Mouse (Mus musculus): ENCODE data around the gene Tspan31.

Tspan31 gene

DNA sequence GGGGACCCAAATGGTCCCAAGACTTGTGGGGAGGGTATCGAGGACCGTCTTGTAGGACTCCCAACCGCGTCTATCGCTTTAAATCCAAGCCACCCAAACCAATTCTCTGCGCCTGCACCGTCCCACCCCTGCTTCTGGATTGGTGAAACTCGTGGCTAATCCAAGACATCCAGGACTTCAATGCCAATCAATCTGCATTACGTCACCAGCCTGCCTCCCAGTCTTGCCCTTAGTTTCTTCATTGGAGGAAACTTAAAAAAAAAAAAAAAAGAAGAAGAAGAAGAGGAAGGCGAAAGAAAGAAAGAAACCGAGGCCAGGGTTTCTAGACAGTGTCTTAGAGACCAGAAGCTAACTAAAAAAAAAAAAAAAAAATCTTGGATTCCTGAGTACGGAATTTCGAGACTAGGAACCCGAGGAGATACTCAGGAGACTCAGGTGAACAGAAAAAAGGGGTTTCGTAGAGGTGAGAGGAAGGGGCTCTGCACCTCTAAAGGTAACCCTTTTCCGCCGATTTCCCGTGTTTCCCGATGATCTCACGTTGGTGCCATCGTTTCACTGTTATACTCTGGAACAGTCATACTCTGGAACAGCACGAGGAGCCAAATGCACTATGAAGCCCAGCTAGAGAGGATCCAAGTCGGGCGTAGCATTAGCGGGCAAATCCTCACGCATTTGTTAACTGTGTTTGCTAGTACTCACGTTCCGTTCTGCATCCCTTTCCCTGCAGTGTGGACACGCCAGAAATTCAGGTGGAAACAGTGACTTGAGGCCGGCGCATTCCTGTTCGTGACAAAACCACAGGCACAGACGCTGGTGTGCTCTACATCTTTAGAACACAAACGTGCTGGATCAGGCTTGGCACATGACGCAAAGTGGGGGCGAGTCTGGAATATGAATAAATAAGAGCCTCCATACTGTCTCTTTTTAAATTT, at the start of gene Tspan31:
Tspan31 (minus strand) TSS at position 75 of the 932 bp plus-strand sequence.
- peak; percentile 93 for DNase-seq (ENCODE audit: low read depth, low spot score)

DNA sequence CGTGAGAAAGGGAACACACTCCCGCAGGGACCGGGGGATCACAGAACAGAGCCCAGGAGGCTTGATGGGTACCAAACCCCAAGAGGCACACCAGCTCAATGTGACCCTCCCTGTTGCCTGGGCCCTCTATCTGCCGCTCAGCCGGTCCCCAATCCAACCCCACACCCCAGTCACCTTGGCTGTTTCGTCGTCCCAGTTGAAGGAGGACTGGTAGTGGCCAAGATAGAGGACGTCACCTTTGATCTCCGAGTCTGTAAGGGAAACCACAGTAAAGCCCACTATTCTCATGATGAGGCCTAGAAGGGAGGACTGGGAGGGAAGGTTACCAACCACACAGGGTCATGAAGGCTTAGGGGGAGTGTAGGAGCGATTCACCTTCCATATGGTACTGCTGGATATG, 49.2 kb upstream of the Tspan31 start:
- no peak for DNase-seq (ENCODE audit: low read depth, low spot score)

DNA sequence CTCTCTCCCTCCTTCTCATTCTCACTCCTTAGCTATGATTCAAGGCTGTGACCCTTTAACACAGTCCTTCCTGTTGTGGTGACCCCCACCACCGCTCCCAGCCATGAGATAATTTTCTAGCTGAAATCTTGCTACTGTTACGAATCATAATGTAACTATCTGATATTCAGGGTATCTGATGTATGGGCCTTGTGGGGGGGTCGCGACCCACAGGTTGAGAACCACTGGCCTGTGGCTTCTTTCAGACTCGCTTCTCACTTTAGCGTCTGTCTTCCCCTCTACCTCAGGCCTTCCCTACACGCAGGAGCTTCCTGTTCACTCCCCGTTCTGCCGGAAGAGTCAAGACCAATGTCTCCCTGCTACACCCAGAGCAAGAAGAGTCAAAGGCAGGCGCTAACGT, 48.4 kb upstream of the Tspan31 start:
- no peak for DNase-seq (ENCODE audit: low read depth, low spot score)

DNA sequence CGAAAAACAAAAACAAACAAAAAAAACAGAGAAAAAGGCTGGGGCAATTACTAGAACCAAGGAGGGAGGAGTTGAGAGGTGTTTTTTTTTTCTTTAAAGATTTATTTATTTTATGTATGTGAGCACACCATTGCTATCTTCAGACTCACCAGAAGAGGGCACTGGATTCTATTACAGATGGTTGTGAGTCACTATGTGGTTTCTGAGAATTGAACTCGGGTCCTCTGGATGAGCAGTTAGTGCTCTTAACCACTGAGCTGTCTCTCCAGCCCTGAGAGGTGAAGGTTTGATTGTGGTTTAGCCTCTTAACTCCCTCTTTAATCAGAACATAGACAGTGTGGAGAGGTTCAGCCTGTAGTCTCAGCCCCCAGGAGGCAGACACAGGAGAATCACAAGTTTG, 45.0 kb upstream of the Tspan31 start:
- DNase-seq (ENCODE audit: low read depth, low spot score) = peak; percentile 53

DNA sequence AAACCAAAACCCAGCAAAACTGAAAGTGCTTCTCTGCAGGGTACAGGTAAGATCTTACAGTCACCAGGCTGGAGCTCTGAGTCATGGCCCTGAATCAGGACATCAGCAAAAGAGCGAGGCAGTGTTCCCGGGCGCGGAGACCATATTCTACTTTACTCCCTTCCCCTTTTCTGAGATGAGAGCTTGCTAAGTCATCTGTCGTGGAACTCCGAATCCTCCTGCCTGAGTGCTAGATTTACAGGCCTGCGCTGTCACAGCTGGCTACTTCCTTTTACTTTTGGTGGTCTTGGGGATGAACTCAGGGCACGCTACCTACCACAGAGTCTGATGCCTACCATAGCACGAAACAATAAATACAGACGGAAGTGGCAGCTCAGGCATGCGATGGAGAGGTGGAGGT, 44.3 kb upstream of the Tspan31 start:
- no peak for DNase-seq (ENCODE audit: low read depth, low spot score)

DNA sequence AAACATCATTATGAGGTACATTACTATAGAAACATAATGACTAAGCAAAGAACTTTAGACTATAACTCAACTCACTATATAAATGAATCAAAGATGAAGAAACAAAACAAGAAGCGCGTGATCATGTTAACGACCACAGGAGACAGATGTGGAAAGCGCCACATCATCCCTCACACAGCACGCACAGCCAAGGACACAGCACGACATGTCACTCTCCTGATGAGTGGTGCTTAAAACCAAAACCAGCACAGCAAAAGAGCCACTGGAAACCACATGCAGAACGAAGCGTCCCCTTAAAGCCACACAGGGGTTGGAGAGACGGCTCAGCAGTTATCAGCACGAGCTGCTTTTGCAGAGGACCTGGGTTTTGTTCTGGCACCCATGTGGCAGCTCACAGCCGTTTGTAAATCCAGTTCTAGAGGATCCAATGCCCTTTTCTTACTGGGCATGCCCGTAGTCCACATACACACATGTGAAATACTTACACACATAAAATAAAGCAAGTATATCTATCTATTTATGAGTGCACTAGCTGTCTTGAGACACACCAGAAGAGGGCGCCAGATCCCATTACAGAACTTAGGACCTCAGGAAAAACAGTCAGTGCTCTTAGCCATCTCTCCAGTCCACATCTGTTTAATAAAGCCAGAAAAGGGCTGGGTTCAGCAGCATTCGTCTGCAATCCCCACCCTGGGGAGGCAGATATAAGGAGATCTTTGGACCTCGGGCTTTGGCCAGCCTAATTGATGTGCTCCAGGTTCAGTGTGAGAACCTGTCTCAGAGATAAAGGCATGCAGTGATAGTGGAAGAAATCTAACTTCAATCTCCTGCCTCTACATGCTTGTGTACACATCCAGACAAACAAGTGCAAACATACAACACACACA, 41.2 kb upstream of the Tspan31 start:
- no peak for DNase-seq (ENCODE audit: low read depth, low spot score)

DNA sequence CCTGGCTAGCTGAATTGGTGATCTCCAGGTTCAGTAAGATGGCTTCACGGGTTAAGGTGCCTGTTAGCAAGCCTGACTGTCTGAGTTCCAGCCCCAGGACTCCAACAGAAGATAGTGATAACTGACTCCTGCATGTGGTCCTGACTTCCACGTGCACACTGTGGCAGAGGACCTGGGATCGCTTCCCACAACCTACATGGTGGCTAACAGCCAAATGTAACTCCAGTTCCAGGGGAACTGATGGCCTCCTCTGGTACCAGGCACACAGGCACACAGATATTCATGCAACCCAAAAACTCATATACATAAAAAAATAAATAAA, 38.2 kb upstream of the Tspan31 start:
- DNase-seq (ENCODE audit: low read depth, low spot score) = no peak

DNA sequence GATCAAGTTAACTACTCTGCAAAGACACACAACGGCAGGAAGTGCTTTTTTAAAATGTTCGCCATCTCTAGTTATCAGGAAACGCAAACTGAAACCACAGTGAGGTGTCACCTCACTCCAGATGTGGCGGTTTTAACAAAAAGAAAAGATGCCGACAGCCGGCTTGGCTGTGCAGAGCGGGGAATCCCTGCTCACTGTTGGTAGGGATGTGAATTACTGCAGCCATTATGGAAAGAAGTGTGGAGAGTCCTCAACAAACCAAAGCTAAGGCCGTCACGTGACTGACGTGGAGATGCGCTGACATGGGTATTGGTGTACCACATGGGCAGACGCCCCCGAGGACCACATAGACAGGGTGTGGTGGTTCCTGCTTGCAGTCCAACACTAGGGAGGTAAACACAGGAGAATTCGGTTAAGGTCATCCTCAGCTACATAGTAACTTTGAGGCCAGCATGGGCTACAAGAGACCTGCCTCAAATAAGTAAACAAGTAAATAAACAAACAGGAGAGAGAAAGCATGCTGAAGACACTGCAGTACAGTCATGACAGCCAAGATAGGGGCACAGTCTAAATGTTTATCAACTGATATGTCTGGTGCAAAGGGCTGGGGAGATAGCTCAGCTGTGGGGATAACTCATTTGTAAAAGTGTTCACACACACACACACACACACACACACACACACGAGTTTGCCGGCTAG, 37.6 kb upstream of the Tspan31 start:
- DNase-seq (ENCODE audit: low read depth, low spot score) = no peak

DNA sequence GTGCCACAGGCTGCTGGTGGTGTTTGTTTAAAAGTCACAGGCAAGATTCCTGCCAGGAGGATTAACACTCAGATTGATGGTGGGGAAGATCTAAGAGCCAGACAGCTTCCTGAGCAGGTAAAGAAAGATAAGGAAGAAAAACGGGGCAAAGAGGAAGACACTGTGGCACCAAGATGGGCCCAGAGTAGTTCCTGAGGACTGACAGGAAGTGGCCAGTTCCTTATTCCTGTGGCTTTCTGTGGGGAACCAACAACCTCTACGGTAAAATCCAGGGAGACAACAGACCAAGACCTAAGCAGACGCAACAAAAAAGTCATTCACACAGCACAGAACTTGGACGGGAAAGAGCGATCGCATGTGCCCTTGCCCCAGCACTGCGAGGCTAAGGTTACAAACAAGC, 33.6 kb upstream of the Tspan31 start:
- DNase-seq (ENCODE audit: low read depth, low spot score) = no peak

DNA sequence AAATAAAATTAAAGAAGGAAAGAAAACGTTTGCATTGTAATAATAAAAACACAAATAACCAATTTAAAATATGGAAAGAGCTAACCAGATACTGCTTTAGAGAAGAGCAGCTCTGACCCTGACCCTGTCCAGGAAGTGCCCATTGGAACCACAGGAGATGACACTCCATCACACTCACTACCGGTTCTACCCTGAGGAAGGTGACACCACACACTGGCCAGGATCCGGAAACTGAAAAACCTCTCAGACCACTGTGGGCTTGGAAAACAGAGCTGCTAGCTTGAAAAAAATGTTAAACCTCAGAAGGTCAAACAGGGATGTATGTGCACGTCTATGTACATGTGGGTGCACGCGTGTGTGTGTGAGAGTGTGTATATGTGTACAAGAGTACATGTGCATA, 31.1 kb upstream of the Tspan31 start:
- no peak for DNase-seq (ENCODE audit: low read depth, low spot score)

DNA sequence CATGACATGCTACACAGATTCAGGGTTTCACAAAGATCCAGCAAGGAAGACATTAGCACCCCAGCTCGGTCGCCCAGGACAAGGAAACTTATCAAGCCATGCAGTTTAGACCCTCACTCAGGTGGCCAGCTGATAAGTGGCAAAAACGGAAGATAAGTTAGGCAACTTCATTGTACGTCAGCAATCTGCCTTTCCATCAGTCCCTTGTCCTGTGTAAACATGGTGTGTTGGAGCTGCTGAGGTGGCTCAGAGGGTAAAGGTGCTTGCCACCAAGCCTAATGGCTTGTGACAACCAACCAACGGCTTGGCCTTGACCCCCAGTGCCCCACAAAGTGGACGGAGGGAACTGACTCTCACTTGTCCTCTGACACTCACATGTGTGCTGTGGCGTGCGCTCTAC, 30.4 kb upstream of the Tspan31 start:
- no peak for DNase-seq (ENCODE audit: low read depth, low spot score)

DNA sequence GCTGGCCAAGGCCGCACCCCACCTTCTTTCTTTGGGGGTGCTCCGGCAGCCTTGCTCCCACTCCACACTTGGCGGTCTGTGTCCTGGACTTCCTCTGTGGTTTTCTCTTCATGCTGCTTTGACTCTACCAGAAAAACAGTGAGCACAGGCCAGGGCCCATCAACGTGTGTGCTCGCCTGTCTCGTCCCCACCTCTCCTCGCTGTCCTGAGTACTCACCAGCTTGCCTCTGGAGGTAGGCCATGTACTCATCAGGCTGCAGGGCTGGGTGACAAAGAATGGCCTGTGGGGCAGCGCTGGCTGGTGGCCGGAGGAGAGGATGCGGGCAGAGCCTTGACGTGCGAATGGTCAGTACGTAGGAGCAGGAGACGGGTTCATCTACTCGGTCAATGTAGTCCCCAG, 29.8 kb upstream of the Tspan31 start:
- DNase-seq (ENCODE audit: low read depth, low spot score) = no peak

DNA sequence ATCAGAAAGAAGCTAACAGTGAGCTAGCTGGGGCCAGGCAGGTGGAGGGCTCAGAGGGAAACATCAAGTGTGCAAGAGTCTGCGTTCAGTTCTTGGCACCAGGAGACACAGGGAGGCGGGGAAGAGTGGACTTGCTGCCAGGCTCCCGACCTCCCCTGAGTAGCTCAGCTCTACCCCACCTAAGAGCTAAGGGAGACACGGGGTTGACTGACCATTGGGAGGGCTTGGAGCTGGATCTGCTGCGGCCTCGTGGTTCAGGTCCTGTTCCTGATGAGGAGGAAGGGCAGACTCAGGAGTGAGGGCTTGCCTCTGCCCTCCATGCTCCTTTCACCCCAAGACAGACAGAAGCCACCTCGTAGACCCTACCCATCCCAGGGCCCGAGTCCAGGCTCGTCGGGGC, 29.1 kb upstream of the Tspan31 start:
- DNase-seq (ENCODE audit: low read depth, low spot score) = no peak

DNA sequence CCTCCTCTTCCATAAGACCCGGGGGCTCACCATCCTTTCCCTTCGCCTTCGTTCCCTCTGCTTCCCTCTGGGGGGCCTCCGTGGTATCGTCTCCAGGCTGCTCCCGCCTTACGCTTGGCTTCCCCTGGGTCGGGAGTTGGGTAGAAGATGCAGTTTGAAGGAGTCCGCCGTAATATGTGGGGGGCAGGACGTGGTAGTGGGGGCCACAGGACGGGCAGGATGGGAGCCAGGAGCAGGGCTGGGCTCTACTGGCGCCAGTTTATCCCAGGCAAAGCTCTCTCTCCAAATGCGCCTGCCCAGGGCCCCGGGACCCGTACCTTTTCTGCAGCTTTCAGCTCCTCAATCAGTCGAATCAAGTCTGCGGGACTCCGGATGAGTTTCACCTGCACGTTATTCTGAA, 28.4 kb upstream of the Tspan31 start:
- peak; percentile 33 for DNase-seq (ENCODE audit: low read depth, low spot score)

DNA sequence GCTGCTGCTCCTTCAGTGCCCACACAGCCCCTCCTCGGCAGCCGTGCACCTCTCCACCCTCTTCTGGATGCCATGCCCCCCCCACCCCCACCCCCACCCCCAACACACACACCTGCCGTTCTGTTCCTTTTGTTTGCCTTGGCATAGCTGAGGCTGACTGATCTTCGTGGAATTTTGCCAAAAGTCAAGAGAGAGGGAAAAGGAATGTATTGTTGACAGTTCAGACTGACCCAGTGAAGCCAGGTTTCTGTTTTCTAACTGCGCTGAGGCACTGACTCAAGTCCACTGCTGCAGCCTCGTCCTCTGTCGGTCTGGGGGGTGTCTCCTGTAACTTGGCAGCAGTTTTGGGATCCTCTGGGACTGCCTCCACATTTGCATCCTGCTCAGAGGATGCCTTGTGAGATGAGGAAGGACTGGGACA, 24.3 kb upstream of the Tspan31 start:
- DNase-seq (ENCODE audit: low read depth, low spot score) = no peak

DNA sequence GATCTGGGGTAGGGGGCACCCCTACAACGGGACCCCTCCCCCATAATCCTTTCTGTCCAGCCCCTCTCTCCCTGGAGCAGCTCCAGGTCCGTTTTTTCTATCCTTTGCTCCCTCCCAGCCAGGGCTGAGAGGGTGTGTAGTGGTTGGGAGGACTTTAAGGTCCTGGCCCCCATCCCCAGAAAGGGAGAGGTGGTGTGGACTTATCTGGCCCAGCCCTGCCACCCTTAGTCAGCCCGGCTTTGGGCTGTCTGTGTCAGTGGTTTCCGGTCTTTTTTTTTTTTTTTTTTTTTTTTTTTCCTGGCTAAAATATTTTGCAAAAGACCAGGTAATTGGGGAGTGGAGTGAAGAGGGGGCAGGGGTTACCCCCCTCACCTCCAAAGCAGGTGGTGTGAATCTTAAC, 22.7 kb upstream of the Tspan31 start:
- no peak for DNase-seq (ENCODE audit: low read depth, low spot score)

DNA sequence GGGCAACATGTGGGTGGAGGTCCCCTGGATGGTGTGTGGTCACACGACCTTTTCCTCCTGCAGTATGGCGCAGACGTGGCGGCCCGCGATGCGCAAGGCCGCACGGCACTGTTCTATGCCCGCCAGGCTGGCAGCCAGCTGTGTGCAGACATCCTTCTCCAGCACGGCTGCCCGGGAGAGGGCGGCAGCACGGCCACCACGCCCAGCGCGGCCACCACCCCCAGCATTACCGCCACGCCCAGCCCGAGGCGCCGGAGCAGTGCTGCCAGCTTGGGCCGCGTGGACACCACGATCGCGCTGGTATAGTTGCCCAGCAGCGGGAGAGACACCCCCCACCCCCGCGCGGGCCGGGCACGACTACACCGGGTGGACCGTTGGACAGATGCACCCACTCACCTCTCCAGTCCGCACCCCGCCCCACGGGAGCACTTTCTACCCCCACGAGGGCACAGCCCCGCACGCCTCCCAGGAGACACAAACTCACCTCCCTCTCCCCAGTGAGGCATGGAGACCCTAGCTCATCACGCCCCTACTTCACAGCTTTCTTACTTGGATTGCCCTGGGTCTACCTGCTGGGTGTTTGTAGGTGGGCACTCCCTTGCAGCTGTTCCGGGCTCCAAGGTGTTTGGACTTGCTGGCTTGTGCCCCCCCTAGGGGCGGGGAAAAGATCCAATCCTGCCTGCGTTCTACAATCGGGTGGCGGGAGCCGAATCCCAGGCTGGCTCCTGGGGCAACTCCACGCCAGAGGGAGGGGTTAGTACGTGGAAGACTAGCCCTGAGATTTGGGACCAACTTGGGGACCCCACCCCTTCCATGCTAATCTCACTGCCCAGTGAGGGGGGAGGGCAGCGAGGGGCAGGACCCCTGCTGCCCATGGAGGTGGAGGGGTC, 21.7 kb upstream of the Tspan31 start:
- no peak for DNase-seq (ENCODE audit: low read depth, low spot score)

DNA sequence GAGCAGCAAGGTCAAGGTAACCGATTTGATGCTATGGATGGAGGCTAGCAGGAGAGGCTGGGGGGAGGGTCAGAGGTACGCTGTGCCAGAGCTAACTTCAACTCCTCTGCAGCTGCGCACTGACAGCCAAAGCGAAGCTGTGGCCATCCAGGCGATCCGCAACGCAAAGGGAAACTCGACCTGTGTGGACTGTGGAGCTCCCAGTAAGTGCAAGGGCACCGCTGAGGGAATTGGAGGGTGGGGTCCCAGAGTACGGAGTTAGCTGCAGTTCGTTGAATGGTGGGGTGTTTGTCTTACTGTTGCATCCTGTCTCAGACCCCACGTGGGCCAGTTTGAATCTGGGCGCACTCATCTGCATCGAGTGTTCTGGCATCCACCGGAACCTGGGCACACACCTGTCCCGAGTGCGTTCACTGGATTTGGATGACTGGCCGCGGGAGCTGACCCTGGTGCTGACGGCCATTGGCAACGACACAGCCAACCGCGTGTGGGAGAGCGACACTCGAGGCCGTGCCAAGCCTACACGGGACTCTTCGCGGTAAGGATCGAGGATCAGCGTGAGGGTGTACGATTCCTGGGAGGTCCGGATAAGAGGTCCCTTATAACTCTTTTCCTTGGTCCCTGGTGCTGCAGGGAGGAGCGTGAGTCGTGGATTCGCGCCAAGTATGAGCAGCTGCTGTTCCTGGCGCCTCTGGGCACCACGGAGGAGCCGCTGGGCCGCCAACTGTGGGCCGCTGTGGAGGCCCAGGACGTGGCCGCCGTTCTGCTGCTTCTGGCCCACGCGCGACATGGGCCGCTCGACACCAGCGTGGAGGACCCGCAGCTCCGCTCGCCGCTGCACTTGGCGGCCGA, 20.7 kb upstream of the Tspan31 start:
- peak; percentile 69 for DNase-seq (ENCODE audit: low read depth, low spot score)

DNA sequence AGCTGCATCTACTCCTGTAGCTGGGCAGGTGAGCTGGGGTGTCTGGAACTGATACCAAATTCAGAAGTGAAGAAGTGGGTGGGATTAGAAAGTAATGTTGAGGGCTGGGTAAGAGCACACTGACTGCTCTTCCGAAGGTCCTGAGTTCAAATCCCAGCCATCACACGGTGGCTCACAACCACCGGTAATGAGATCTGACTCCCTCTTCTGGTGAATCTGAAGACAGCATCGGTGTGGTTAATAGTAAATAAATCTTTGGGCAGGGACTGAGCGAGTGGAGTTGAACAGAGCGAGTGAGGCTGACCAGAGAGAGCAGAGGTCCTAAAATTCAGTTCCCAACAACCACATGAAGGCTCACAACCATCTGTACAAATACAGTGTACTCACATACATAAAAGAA, 15.6 kb upstream of the Tspan31 start:
- DNase-seq (ENCODE audit: low read depth, low spot score) = no peak

DNA sequence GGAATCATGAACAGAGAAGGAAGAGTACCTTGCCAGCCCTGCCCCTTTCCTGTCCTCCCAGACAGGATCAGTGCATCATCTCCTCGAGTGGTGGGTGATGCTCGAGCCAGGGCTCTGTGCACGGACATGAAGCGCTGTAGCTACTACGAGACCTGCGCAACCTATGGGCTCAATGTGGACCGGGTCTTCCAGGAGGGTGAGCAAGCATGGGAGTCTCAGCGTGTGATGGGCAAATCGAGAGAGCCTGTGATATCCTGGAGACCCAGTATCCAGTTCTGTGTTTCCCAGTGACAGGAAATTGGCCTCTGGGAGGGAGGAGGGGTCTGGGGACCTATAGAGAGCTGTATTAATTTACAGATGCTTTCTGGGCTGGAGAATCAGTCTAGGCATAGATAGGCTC, 15.0 kb upstream of the Tspan31 start:
- DNase-seq (ENCODE audit: low read depth, low spot score) = no peak
